Mouse (Mus musculus): ENCODE results near the gene Zfp574.

Gene Zfp574

DNA sequence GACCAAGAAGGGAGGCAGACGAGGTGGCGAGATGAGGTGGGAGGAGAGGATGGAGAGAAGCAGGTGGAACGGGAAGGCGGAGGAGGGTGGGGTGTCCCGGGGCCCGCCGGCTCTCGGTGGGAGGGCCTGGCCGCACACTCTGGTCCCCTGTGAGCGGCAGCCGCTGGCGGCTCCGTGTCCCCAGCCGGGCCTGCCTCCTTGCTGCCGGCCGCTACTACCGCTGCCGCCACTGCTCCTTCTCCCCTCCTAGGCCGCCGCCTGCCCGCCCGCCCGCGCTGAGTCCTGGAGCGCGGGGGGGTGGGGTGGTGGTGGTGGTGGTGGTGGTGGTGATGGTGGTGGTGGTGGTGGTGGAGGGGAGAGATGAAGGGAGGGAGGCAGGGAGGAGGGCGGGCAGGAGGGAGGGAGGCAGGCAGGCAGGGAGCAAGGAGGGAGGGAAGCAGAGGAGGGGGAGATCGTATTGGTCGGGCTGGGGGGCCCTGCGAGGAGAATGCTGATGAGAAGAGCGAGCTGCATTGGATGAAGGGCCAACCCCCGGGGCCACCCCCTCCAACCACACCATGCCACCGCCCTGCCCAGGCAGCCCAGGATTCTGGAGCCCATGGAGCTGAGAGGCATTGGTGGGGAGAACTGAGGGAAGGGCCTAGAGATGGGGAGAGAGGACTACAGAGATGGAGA is 486 bp downstream of the Zfp574 start:
- peak; percentile 63 to 67 for DNase-seq (ENCODE audit: low spot score in 2 of 2)

DNA sequence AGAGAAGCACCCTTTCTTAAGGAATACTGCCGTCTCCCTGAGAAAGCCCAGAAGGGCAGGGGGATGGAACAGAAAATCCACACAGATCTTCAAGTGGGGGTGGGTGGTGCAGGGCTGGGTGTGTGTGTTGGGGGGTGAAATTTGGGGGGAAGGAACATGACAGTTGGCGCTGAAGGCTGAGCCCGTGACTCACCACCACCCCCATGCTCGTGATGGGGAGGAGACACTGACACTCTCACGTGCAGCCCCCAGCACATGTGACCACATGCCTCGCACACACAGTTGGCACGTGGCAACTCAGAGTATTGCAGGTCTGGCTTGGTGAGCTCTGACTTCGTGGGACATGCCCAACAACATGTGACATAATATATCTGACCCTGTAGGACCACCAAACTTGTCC is 1.6 kb downstream of the Zfp574 start:
- peak; percentile 83 to 84 for DNase-seq (ENCODE audit: low spot score in 2 of 2)

DNA sequence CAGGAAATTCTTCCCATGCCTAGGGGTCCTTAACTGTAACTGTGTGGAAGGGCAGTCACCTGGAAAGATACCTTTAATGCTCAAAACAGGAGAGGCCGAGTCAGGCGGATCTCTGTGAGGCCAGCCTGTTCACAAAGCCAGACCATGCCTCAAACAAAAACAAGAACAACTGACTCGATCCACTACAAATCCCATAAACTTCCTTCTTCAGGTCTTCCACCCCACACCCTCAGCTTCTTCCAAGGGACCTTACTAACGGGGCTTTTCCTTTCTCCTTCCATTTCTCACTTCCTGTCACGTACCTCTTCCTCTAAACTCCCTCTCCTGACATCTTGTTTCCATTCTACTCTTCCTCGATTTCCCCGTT is 3.9 kb downstream of the Zfp574 start:
- no peak for DNase-seq (ENCODE audit: low spot score in 2 of 2)

DNA sequence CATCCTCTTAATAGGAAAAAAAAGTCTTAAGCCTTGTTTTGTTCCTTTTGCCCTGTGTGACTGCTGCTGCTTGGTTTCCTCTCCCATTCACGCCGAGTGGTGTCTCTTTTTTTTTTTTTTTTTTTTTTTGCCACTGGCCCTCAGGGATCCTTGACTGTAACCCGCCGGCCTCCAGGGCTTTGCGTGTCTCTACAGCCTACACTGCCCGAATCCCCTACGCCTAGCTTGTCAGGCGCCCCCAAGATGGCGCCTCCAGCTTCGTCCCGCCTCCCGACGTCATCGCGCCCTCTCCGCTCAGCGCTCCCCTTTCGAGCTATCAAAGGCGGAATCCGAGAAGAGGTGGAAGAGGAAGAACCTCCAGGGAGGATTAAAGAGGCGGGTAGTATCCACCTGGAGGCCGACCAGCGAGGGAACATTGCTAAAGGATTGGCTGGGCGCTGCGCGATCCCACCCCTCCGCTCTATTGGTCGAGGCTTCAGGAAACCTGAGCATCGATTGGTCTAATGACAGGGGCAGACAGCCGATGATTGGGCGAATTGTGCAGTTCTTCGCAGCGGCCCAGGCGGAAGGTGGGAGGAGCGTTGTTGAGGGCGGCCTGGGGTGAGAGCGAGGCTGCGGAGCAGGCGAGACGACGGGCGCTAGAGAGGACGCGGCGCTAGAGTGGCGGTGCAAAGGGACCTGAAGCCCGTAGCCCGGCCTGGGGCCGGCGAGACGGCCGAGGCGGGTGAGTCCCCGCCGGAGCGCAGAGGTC is 4.5 kb downstream of the Zfp574 start:
- DNase-seq (ENCODE audit: low spot score in 2 of 2): peak; percentile 98 to 99

DNA sequence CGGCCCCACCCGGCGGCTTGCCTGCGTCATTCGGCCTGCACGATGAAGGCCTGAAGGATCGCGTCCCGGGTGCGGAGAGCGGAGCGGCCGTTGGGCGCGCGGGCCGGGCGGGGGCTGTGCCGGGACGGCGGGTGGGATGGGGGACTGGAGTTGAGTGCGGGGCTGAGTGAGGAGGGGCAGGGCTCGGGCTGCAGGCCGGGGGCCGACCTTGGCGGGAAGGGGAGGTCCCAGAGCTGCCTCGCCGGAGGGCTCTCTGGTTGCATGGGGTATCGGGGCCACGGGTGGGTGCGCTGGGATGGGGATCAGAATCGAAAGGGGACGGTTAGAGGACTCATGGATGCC is 5.0 kb downstream of the Zfp574 start:
- no peak for DNase-seq (ENCODE audit: low spot score in 2 of 2)

DNA sequence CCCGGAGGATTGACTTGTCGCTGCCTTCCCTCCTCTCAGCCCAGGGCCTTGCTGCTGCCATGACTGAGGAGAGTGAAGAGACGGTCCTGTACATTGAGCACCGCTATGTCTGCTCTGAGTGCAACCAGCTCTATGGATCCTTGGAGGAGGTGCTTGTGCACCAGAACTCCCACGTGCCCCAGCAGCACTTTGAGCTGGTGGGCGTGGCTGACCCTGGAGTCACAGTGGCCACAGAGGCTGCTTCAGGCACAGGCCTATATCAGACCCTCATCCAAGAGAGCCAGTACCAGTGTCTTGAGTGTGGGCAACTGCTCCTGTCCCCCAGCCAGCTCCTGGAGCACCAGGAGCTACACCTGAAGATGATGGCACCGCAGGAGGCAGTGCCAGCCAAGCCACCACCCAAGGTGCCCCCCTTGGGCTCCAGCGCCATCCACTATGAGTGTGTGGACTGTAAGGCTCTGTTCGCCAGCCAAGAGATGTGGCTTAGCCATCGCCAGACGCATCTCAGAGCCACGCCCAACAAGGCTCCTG is 7.2 kb downstream of the Zfp574 start:
- no peak for DNase-seq (ENCODE audit: low spot score in 2 of 2)

DNA sequence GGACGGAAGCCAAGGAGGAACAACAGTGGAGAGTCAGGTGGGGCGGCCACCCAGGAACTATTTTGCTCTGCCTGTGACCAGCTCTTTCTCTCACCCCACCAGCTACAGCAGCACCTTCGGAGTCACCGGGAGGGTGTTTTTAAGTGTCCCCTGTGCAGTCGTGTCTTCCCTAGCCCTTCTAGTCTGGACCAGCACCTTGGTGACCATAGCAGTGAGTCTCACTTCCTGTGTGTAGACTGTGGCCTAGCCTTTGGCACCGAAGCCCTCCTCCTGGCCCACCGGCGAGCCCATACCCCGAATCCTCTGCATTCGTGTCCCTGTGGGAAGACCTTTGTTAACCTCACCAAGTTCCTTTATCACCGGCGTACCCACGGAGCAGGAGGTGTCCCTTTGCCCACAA is 8.1 kb downstream of the Zfp574 start:
- no peak for DNase-seq (ENCODE audit: low spot score in 2 of 2)

DNA sequence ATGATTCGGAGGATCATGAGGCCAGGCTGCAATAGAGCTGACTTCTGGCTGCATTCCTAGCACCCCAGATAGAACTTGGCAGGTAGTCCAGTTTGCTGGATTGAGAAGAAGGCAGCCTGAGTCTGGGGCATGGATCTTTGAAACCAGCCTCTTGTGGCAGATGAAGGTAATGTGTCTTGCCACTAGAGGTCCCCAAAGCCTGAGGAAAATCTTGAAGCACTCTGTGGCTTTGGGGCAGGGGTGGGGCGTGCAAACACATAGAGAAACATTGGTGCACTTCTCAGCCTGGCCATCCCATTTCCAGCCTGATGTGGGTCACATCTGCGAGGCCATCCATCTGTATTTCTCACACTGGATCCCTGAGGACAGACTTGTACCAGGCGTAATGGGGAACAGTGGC is 10.1 kb downstream of the Zfp574 start:
- no peak for DNase-seq (ENCODE audit: low spot score in 2 of 2)

DNA sequence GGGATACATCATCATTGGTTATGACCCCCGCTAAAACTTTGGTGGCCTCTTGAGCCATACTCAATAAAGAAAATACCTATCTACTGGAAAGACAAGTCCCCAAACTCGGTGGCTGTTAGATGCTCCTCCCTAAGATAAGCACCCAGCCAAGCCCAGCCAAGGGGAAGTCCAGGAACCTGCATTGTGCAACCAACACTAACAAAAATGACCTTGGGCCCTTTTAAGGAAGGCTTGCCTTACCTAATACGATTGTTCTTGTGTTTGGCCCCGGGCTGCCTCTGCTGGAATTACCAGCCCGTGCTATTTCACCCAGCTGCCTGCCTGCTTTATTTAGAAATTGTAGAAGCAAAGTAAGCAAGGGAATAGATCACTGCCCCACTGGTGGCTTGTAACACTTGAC is 12.3 kb downstream of the Zfp574 start:
- no peak for DNase-seq (ENCODE audit: low spot score in 2 of 2)

DNA sequence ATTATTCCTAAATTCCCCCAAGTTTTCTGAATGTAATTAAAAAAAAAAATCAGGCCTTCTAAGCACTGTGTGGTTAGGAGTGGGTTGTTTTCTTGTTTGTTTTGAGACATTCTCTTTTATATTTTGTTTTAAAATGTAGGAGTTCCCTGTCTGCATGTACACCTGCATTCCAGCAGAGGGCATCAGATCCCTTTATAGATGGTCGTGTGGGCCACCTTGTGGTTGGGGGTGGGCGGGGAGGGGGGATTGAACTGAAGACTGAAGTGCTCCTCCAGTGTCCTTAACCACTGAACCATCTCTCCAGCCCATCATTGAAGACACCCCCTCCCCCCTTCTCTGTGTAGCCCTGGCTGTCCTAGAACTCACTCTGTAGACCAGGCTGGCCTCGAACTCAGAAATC is 14.3 kb downstream of the Zfp574 start:
- no peak for DNase-seq (ENCODE audit: low spot score in 2 of 2)

DNA sequence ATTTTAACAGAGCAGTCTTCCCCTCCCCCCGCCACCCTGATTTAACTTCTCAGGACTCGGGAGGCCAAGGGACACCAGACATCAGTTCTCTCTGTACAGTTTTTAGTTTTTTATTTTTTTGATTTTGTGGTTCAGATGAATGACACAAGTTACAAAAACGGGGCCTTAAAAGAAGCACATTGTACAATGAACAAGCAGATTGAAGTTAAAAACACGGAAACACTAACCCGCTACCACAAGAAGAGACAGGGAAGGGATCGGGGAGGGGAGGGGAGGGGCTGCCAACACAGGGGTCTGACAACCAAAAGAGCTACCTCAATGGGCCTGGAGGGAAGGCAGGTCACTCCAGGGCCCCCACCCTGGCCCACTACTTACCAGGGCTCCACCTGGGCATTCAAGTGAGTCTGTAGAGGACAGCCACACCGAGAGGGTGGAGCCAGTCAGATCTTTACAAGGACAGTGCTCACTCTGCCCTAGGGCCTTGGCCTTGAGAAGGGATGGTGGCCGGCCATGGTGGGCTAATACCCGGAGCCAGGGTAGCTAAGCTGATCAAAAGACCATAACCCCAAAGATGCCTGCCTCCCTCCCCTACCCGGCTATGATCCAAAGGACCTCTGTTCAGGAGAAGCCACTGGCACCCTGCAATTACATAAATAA is 15.0 kb downstream of the Zfp574 start:
- no peak for DNase-seq (ENCODE audit: low spot score in 2 of 2)

DNA sequence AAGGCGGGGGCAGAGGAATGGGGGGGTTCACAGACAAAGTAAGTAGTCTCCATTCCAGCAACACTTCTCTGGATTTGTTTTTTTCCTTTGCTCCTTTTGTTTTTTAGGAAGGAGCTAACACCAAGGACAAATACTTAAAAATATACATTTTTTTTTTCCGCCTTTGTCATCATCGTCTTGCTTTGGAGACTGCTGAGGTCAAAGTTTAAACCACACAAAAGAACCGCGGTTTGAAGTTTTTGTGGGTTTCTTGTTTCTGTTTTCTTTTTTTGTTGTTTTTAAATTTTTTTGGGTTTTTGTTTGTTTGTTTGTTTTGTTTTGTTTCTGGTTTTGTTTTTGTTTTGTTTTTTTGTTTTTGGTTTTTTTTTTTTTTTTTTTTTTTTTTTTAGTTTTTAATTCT is 15.6 kb downstream of the Zfp574 start:
- DNase-seq (ENCODE audit: low spot score in 2 of 2): no peak

DNA sequence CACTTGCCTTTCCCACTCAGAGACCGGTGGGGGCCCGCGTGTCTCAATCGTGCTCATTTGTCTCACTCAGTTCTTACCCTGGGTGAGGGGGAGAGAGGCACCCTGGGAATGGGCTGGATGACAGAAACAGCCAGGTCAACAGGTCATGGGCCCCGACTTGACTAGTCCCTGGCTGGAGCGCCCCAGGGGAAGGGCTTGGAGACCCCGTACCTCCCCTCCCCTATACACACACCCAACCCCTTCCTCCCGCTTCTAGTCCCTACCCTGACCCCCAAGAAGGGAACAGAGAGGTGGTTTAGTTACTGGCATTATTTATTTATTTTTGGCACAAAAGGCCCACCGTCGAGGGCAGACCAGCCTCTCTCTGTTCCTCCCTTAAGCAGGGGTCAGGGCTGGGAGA is 16.2 kb downstream of the Zfp574 start:
- DNase-seq (ENCODE audit: low spot score in 2 of 2): no peak

DNA sequence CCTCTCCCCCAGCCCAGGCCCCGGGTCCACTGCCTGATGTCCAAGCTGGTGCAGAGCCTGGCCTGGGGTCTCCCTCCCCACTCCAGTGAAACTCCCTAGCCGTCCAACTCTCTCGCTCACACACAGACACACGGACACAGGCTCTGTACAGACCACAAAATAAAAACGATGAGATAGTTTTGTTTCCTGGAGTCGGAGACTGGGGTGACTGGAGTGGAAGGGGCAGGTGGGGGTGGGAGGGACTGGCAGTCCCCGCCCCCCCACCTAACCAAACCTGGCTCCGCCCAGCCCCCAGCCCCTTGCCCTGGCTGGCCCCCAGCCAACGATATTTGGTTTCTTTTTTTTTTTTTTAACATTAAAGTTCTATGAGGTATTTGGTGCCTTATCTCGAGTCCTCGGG is 16.6 kb downstream of the Zfp574 start:
- no peak for DNase-seq (ENCODE audit: low spot score in 2 of 2)

DNA sequence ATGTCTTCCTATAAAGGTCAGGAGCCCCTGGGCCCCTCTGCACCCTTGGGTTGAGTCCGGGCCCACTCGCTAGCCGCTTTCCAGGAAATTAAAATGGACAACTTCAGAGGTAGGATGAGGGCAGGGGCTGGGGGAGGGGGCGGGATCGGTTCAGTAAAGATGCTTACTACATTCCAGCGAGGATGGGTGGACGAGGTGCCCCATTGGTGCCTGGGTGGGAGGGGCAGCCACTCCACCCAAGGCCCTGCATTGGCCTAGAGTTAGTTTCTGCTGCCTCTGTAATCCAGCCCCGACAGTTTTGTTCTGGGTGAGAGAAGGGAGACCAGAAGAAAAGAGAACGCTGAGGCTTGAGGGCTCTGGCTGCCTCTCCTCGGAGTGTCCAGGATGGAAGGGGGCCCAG is 17.5 kb downstream of the Zfp574 start:
- no peak for DNase-seq (ENCODE audit: low spot score in 2 of 2)

DNA sequence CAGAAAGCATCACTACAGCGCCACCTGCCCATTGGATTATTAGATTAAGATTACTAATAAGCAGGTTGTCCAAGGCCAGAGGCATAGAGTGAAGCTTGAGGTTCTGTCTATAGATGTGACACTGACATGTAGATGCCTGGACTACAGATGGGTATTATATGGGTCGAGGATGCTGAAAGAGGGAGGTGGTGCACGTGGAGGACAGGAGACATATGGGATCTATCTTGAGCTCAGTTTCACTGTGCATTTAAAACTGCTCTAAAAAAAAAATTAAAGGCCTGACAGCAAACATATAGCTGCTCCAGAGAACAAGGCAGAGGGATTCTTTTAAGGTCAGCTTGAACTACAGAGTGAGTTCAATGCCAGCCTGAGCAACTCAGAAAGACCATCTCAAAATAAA is 25.8 kb downstream of the Zfp574 start:
- DNase-seq (ENCODE audit: low spot score in 2 of 2): peak in 1 of 2 experiments; percentile 66

DNA sequence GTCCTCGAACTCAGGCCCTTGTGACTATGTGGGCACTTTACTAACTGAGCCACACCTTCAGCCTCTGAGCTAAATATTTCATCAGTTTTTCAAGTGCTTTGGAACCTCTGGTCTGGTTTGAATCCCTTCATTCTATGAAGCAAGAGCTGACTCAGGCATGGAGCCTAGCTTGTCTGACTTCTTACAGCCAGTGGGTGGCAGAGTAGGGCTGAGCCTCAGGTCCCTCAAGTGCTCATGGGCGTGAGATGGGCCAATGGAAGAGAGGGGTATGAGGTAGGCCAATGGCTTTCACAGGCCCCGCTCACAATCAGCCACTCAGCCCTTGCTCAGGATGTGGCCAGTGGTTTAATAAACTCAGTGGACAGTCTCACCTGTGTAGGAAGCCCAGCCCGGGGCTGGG is 27.2 kb downstream of the Zfp574 start:
- no peak for DNase-seq (ENCODE audit: low spot score in 2 of 2)

DNA sequence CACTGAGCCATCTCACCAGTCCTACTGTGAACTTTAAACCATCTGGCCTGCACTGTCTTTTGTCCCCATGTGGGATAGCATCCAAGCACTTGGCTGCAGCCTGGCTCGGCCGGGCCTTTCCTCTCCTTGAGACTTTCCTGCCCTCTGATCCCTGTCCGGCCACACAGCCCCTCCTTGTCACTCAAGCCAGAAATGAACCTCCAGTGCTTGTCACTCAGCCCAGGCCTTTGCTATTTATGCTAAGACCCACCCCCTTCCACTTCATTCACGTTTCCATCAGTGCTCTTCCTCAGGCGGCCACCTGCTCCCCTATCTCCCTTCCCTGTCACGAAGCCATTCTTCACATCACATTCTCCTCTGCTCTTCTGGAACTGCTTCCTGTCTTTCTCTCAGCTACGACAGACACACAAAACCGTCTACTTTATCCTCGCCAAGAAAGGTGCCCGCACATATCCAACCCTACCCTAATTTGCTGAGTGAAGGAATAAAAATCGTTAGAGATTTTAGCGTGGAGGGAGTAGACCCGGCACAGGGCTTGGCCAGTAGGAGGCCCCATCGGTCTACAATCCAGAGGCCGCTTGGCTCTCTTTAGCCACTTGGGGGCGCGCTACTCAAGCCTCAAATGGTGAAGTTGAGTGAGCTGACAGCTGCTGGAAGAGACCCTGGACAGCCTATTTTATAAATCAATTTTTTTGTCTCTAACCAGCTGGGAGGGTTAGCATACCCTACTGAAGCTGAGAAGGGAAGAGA is 33.2 kb downstream of the Zfp574 start:
- DNase-seq (ENCODE audit: low spot score in 2 of 2): peak; percentile 63 to 67

DNA sequence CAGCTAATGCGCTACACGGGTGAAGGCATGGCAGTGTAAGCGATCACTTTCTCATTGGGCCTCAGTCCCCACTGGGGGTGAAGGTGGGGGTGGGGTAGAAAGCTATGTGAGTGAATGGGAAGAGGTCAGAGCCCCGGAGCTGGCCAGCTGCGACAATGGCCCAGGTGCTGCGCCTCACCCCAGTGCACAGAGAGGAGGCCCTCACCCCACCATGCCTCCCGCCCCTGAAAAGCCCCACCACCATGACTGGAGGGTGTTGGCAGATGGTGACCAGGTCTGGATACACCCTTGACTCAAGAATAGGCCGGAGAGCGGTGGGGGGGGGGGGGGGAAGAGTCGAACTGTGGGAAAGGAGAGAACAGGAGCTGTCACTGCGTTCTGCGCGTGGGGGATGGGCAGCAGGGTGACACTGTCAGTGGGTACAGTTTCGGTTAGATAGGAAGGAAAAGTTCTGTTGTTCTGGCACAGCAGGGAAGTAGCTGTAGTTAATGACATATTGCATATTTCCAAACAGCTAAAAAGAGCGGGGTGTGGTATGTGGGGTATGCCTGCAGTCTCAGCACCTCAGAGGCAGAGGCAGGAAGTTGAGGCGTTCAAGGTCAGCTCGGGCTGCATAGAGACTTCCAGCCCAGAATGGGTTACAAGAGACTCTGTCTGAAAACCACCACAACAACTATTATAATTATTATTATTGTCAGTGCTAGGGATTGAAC is 34.6 kb downstream of the Zfp574 start:
- DNase-seq (ENCODE audit: low spot score in 2 of 2): no peak

DNA sequence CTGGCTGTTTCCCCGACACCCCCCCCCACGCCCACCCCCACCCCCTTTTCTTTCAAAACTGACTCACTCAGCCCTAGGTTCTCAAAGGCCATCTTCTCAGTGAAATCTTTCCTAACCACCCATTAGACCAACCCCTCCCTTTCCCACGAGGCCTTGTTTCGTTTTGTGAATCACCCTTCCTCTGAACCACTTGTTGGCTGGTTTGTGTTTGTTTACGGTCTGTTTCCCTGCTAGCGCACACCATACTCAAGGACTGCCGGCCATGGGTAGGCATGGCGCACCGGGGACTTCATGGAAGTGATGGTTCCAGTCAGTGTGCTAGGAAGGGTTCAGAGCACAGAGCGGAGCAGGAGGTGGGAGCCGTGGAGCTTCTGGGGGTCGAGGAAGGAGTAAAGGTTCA is 37.0 kb downstream of the Zfp574 start:
- DNase-seq (ENCODE audit: low spot score in 2 of 2): no peak

DNA sequence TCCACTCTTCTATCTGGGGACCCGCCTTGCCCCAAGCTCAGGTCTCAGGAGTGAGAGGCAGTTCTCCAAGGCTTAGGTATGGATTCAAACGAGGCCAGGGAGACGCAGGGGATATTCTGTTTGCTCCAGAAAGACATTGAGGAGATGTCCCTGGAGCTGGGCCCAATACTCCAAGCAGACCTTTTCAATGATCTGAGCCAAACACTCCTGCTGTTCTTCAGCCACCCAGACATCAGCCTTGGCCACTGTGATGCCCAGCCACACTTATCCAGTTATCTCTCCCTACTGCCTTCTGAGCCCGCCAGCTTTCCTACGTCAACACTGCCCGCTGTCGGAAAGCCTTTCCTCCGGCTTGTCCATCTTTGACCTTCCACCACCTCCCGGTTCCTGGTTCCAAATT is 38.0 kb downstream of the Zfp574 start:
- no peak for DNase-seq (ENCODE audit: low spot score in 2 of 2)

Measured in right cerebral cortex, postnatal 36 days (tissue).